Mouse (Mus musculus): ENCODE results near the gene Matk. TPM values are rescaled to one million over a fixed set of nuclear protein-coding genes. Genes with fewer than 3 reads are reported as not detected.

The Matk gene
- polyA plus RNA-seq, 2 experiments = 6.8 to 9.9 TPM

DNA sequence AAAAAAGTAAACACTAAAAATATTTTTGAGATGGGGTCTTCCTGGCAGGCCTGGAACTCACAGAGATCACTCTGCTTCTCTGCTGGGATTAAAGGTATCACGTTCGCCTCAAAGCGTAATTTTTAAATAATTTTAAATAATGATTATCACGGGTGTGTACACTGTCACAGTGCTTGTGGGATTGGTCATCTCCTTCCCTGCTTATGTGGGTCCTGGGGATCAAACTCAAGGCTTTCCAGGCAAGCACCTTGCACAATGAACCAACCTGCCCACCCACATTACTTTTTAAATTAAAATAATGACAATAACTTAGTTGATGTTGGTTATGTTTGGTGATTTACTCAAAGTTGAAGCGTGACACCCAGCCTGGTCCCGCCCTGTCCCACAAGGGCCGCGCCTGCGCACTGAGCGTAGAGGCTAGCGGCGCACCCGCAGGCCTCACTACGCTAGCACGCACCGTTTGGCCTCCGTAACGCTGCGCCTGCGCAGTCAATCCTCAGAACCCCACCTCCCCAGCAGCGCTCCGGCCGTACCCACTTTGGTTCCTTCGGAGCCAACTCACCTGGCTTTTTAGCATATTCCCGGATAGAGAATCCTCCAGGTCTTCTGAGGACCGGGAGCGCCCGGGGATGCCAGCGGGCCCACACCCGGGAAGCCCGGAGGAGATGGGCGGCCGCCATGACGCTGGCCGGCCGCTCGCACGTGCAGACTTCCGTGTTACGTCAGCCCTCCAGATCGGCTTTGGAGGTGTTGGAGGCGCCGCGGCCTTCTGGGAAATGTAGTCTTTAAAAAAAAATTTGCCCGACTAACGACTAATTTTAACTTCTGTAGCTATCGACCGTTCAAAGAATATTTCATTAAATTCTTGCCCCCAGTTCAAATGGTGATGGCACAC lies 13.7 kb downstream of the Matk start, which contains the start of the genes Mrpl54 and Apba3:
Mrpl54 (minus strand) TSS at position 724 of the 895 bp plus-strand sequence.
Apba3 (plus strand) TSS at position 750 of the 895 bp plus-strand sequence.
- under 1% methylated on average over 48 of the region's 48 CpGs for WGBS
- ATAC-seq (ENCODE audit: low FRiP score, low read depth) (peak; percentile 95), DNase-seq (ENCODE audit: low spot score) (peak; percentile 96)
- no peaks in the 10 kb centered on the region for H3K9me3 ChIP-seq (ENCODE audit: control insufficient read depth, low read length)
- H3K27me3 ChIP-seq (ENCODE audit: control insufficient read depth, insufficient read depth, low read length) = no peaks in the 10 kb centered on the region
- H3K4me2 ChIP-seq (replicated peaks; ENCODE audit: low read depth, low read length, severe bottlenecking) = peak within 1 kb of the TSS; percentile 81
- H3K4me1 ChIP-seq (ENCODE audit: control insufficient read depth, insufficient read depth, low read length) = peaks cover 12% of the 10 kb centered on the region
- peak within 1 kb of the TSS; percentile 83 for H3K9ac ChIP-seq (ENCODE audit: low read depth, low read length, severe bottlenecking)
- peaks cover 63% of the 10 kb centered on the region for H3K36me3 ChIP-seq (ENCODE audit: control insufficient read depth, insufficient read depth, low read length)
- peak within 1 kb of the TSS; percentile 91 for H3K27ac ChIP-seq (replicated peaks; ENCODE audit: low read depth, low read length)
- TF ChIP-seq POLR2A (IDR thresholded peaks at IDR 0.05; ENCODE audit: borderline replicate concordance, extremely low read depth, insufficient read depth, insufficient read length) = peak; percentile 58; the same call in 1 of the 2 replicates
- H3K4me3 ChIP-seq (replicated peaks; ENCODE audit: low read length) = peak within 1 kb of the TSS; percentile 73

DNA sequence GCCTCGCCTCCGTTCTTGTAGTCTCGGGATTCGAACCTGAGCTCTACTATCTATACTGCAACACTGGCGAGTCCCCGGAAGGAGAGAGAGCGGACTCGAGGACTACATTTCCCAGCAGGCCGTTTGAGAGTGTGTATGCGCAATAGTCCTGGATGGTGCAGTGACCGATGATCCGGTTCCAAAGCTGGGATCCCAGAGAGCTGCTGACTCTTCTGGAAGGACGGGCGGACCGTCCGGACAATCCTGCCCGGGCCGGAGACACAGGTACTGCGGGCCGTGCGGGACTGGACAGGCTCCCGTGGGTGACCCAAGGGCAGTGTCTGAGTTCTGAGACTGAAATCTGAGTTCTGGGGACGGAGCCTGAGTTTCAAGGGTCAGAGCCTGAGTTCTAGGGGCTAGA lies 15.3 kb downstream of the Matk start:
- peak; percentile 41; the same call in 1 of the 2 replicates for ATAC-seq (ENCODE audit: low FRiP score, low read depth)
- Histone ChIP-seq H3K27me3 (ENCODE audit: control insufficient read depth, insufficient read depth, low read length) (no peaks in the 10 kb centered on the region), H3K9me3 (ENCODE audit: control insufficient read depth, low read length) (no peaks in the 10 kb centered on the region), H3K4me3 (replicated peaks; ENCODE audit: low read length) (peak overlapping the region; percentile 73), H3K36me3 (ENCODE audit: control insufficient read depth, insufficient read depth, low read length) (peaks cover 64% of the 10 kb centered on the region), H3K4me1 (ENCODE audit: control insufficient read depth, insufficient read depth, low read length) (peaks cover 12% of the 10 kb centered on the region), H3K27ac (replicated peaks; ENCODE audit: low read depth, low read length) (no peak overlapping the region), H3K9ac (ENCODE audit: low read depth, low read length, severe bottlenecking) (peak overlapping the region; percentile 77), H3K4me2 (replicated peaks; ENCODE audit: low read depth, low read length, severe bottlenecking) (peak overlapping the region; percentile 72)
- TF ChIP-seq POLR2A (IDR thresholded peaks at IDR 0.05; ENCODE audit: borderline replicate concordance, extremely low read depth, insufficient read depth, insufficient read length) = 0 out of 2 replicates have a peak, but pooled peaks have one; percentile 29
- 3% methylated on average over 23 of the region's 23 CpGs for WGBS
- peak; percentile 92 for DNase-seq (ENCODE audit: low spot score)

DNA sequence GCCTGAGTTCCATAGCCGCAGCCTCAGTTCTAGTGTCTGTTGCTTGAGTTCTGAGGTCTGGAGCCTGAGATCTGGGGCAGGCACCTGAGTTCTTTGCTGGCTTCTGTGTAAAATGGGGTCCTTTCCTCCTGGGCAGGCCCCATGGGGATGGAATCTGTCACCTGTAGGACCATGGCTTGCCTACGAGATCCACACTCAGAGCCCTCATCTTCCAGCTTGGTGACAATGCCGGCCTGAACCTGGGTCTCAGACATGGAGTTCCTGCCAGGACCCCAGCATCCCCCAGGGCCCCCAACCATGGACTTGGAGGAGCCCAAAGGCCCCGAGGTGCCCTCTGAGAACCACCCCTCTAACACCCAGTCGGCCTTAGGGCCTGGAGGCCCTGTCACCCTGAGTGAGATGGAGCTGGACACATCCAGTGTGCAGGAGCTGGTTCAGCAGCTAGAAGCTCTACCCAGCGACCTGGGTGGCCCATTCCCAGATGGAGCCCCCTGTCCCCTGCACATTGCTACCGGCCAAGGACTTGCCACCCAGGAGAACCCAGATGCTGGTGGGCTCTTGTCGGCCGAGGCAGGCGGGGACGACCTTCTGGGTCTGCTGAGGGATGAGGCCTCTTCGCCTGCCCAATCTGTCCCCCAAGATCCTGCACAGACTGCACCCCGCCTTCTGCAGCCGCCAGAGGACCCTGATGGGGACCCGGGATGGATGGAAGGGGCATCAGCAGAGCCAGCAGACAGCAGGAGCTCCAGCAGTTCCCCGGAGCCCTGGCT lies 16.1 kb downstream of the Matk start:
- H3K4me2 ChIP-seq (replicated peaks; ENCODE audit: low read depth, low read length, severe bottlenecking) = peak overlapping the region; percentile 72
- TF ChIP-seq POLR2A (IDR thresholded peaks at IDR 0.05; ENCODE audit: borderline replicate concordance, extremely low read depth, insufficient read depth, insufficient read length) = no peak
- no peak overlapping the region for H3K27ac ChIP-seq (replicated peaks; ENCODE audit: low read depth, low read length)
- H3K27me3 ChIP-seq (ENCODE audit: control insufficient read depth, insufficient read depth, low read length) = no peaks in the 10 kb centered on the region
- H3K4me1 ChIP-seq (ENCODE audit: control insufficient read depth, insufficient read depth, low read length) = peaks cover 12% of the 10 kb centered on the region
- DNase-seq (ENCODE audit: low spot score) = no peak
- peaks cover 64% of the 10 kb centered on the region for H3K36me3 ChIP-seq (ENCODE audit: control insufficient read depth, insufficient read depth, low read length)
- WGBS = 89% methylated on average over 12 of the region's 16 CpGs
- no peaks in the 10 kb centered on the region for H3K9me3 ChIP-seq (ENCODE audit: control insufficient read depth, low read length)
- H3K9ac ChIP-seq (ENCODE audit: low read depth, low read length, severe bottlenecking) = peak overlapping the region; percentile 77
- H3K4me3 ChIP-seq (replicated peaks; ENCODE audit: low read length) = peak overlapping the region; percentile 73
- no peak for ATAC-seq (ENCODE audit: low FRiP score, low read depth)

DNA sequence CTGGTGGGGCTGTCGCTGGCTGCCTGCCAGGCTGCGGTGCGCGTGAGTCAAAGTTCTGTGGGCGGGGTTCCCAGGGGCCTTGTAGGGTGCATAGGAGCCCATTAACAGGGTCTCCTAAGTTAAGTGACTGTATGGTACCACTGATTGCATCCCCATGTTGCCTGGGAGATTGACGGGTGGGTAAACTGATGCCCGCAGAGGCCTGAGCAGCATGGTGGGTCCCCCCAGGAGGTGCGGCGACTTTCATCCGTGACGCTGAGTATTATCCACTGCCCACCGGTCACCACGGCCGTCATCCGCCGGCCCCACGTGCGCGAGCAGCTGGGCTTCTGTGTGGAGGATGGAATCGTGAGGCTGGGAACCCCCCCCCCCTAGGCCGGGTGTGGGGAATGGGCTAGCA lies 19.6 kb downstream of the Matk start:
- ATAC-seq (ENCODE audit: low FRiP score, low read depth) = no peak

DNA sequence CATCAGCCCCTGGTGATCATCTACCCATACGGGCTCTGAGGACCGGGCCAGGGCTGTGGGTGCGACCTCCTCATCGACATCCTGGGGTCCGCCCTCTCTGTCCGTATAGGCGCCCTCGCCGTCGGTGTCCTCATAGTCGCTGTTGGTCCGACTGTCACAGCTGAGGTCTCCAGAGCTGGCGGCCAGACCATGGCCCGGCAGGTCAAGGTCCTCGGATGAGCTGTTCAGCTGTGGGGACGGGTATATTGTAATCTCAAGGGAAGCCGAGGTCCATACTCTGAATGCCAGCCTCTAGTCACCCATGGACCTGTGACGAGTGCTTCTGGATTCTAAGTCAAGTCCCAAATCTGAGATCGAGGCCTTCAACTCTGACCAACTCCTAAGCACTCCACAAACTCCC lies 21.1 kb downstream of the Matk start:
- DNase-seq (ENCODE audit: low spot score) = no peak
- H3K9me3 ChIP-seq (ENCODE audit: control insufficient read depth, low read length) = no peaks in the 10 kb centered on the region
- no peak overlapping the region for H3K4me3 ChIP-seq (replicated peaks; ENCODE audit: low read length)
- H3K4me1 ChIP-seq (ENCODE audit: control insufficient read depth, insufficient read depth, low read length) = 0 out of 2 replicates have a peak, but pooled peaks cover under 1% of the 10 kb centered on the region
- ATAC-seq (ENCODE audit: low FRiP score, low read depth) = no peak
- WGBS = 96% methylated on average over 19 of the region's 19 CpGs
- H3K27me3 ChIP-seq (ENCODE audit: control insufficient read depth, insufficient read depth, low read length) = no peaks in the 10 kb centered on the region
- H3K36me3 ChIP-seq (ENCODE audit: control insufficient read depth, insufficient read depth, low read length) = peaks cover 46% of the 10 kb centered on the region
- no peak for TF ChIP-seq POLR2A (IDR thresholded peaks at IDR 0.05; ENCODE audit: borderline replicate concordance, extremely low read depth, insufficient read depth, insufficient read length)
- no peak overlapping the region for H3K4me2 ChIP-seq (replicated peaks; ENCODE audit: low read depth, low read length, severe bottlenecking)
- no peak overlapping the region for H3K9ac ChIP-seq (ENCODE audit: low read depth, low read length, severe bottlenecking)
- no peak overlapping the region for H3K27ac ChIP-seq (replicated peaks; ENCODE audit: low read depth, low read length)

More for the DNA sequence above, 19.6 kb downstream of the Matk start:
- Histone ChIP-seq H3K4me3 (replicated peaks; ENCODE audit: low read length) (no peak overlapping the region), H3K9me3 (ENCODE audit: control insufficient read depth, low read length) (no peaks in the 10 kb centered on the region), H3K36me3 (ENCODE audit: control insufficient read depth, insufficient read depth, low read length) (peaks cover 46% of the 10 kb centered on the region), H3K9ac (ENCODE audit: low read depth, low read length, severe bottlenecking) (no peak overlapping the region), H3K4me1 (ENCODE audit: control insufficient read depth, insufficient read depth, low read length) (peaks cover 8% of the 10 kb centered on the region), H3K27me3 (ENCODE audit: control insufficient read depth, insufficient read depth, low read length) (no peaks in the 10 kb centered on the region), H3K27ac (replicated peaks; ENCODE audit: low read depth, low read length) (no peak overlapping the region), H3K4me2 (replicated peaks; ENCODE audit: low read depth, low read length, severe bottlenecking) (no peak overlapping the region)
- TF ChIP-seq POLR2A (IDR thresholded peaks at IDR 0.05; ENCODE audit: borderline replicate concordance, extremely low read depth, insufficient read depth, insufficient read length) = no peak
- no peak for DNase-seq (ENCODE audit: low spot score)
- 93% methylated on average over 21 of the region's 21 CpGs for WGBS

All from limb, embryonic 14.5 days (tissue).